Mouse (Mus musculus) midbrain, embryonic 12.5 days (tissue): ENCODE measurements around the gene Ube2o. TPM values are rescaled to one million over a fixed set of nuclear protein-coding genes. Genes with fewer than 3 reads are reported as not detected.

Experiments
- polyA plus RNA-seq: library from polyadenylated mRNA; unstranded; fragments of >200 nt; fragmentation: Nextera tagmentation; extraction: Ambion mirVana; gene quantifications from 2 replicates; pipeline ENCODE4 v1.2.1, GENCODE M21; 2016

The Ube2o gene
- polyA plus RNA-seq, 1 experiment from 2014 or later, result 19.0 TPM

Other genes with a start within 250 kb of the Ube2o start
- gene Foxj1, start 246.0 kb downstream of the Ube2o start, polyA plus RNA-seq, result 9.8 and 10.5 TPM in 2 replicates
- 35.7 and 37.8 TPM in 2 replicates for gene Rnf157, start 168.4 kb downstream of the Ube2o start, polyA plus RNA-seq
- gene Ubald2, start 147.4 kb downstream of the Ube2o start, polyA plus RNA-seq, result 47.7 and 52.5 TPM in 2 replicates
- gene Qrich2, start 115.2 kb downstream of the Ube2o start, polyA plus RNA-seq, result not detected in 2 replicates
- 175 and 183 TPM in 2 replicates for gene Prpsap1, start 87.2 kb downstream of the Ube2o start, polyA plus RNA-seq
- 4.6 and 7.1 TPM in 2 replicates for gene Sphk1, start 50.5 kb downstream of the Ube2o start, polyA plus RNA-seq
- 0.18 and 0.41 TPM in 2 replicates for gene Aanat, start 5.0 kb upstream of the Ube2o start, polyA plus RNA-seq
- 1.1 and 1.8 TPM in 2 replicates for gene Rhbdf2, start 45.6 kb upstream of the Ube2o start, polyA plus RNA-seq
- 0.37 and 0.63 TPM in 2 replicates for gene Prcd, start 72.1 kb upstream of the Ube2o start, polyA plus RNA-seq
- gene Cygb, start 72.9 kb upstream of the Ube2o start, polyA plus RNA-seq, result 2.8 and 3.5 TPM in 2 replicates
- gene St6galnac1, start 194.1 kb upstream of the Ube2o start, polyA plus RNA-seq, result not detected in 2 replicates
- 44.2 and 45.2 TPM in 2 replicates for gene Mxra7, start 246.6 kb upstream of the Ube2o start, polyA plus RNA-seq